14 mouse cellular contexts compared by ENCODE assay signal in genomic region chr9:69459876-69460275, GRCm38 (mm10). TPM values are rescaled to one million over a fixed set of nuclear protein-coding genes. Genes with fewer than 3 reads are reported as not detected.
DNase-seq lines count a peak whose midpoint lies in the region; ATAC-seq and TF ChIP-seq lines count a peak whose summit lies in the region.
"Had no signal": no experiment of that assay in that cellular context is flagged by ENCODE, and none has a peak within 500 bp of the region (broad histone marks: within the 10 kb centered on the region; RNA-seq: fewer than 3 reads in every experiment).

No protein-coding gene starts in this region.

- no peak for ATAC-seq in heart, embryonic 13.5 days (ENCODE audit: extremely low read depth, insufficient number of reproducible peaks, low FRiP score, low TSS enrichment)
- ATAC-seq in lung, embryonic 16.5 days (ENCODE audit: low read depth), result no peak
- ATAC-seq in limb, embryonic 12.5 days (ENCODE audit: insufficient number of reproducible peaks, insufficient read depth, low FRiP score, low TSS enrichment, low read depth), result no peak
- ATAC-seq: forebrain, embryonic 15.5 days had no signal

- H3K4me3 ChIP-seq in heart, embryonic 13.5 days, result no peak overlapping the region
- H3K4me3 ChIP-seq in lung, embryonic 16.5 days (ENCODE audit: low read length), result no peak overlapping the region
- no peak overlapping the region for H3K4me3 ChIP-seq in limb, embryonic 12.5 days (replicated peaks)
- H3K4me3 ChIP-seq in cerebellum, adult 2 months (replicated peaks; ENCODE audit: insufficient read depth, low read depth, low read length), result no peak overlapping the region
- H3K4me3 ChIP-seq: forebrain, embryonic 15.5 days; liver, embryonic 15.5 days; megakaryocyte, embryonic 14.5 days had no signal

- peaks cover 44% of the 10 kb centered on the region for H3K36me3 ChIP-seq in heart, embryonic 13.5 days
- H3K36me3 ChIP-seq in lung, embryonic 16.5 days (ENCODE audit: control insufficient read depth, insufficient read depth, low read length), result peaks cover 15% of the 10 kb centered on the region
- no peaks in the 10 kb centered on the region; the same call in 1 of the 2 replicates for H3K36me3 ChIP-seq in limb, embryonic 12.5 days
- H3K36me3 ChIP-seq: forebrain, embryonic 15.5 days; liver, embryonic 15.5 days had no signal

- H3K4me2 ChIP-seq in heart, embryonic 13.5 days, result no peak overlapping the region
- H3K4me2 ChIP-seq in lung, embryonic 16.5 days (ENCODE audit: low read depth, low read length), result no peak overlapping the region
- no peak overlapping the region for H3K4me2 ChIP-seq in limb, embryonic 12.5 days
- H3K4me2 ChIP-seq: forebrain, embryonic 15.5 days; liver, embryonic 15.5 days had no signal

- 81% methylated on average over 7 of the region's 7 CpGs for WGBS in heart, embryonic 13.5 days
- WGBS in lung, embryonic 16.5 days, result 72% methylated on average over 7 of the region's 7 CpGs
- WGBS in limb, embryonic 12.5 days, result 85% methylated on average over 7 of the region's 7 CpGs
- WGBS in cerebellum, adult 2 months, result 93% methylated on average over 7 of the region's 7 CpGs

- no peaks in the 10 kb centered on the region for H3K27me3 ChIP-seq in heart, embryonic 13.5 days (replicated peaks)
- H3K27me3 ChIP-seq in lung, embryonic 16.5 days (ENCODE audit: control insufficient read depth, insufficient read depth, low read depth, low read length), result no peaks in the 10 kb centered on the region
- H3K27me3 ChIP-seq in limb, embryonic 12.5 days, result no peaks in the 10 kb centered on the region
- no peaks in the 10 kb centered on the region for H3K27me3 ChIP-seq in cerebellum, adult 2 months (ENCODE audit: control insufficient read depth, insufficient read depth, low read length)
- H3K27me3 ChIP-seq: forebrain, embryonic 15.5 days had no signal

- no peak for DNase-seq in heart, postnatal 4 days
- DNase-seq in lung, postnatal 10 days, result no peak
- no peak for DNase-seq in urinary bladder, postnatal 36 days (ENCODE audit: low spot score in 2 of 2)
- no peak for DNase-seq in cerebellum, adult 2 months
- DNase-seq in right cerebral cortex, postnatal 25 days, result no peak
- DNase-seq: adrenal gland, postnatal 10 days; cerebellum, postnatal 25 days; right cerebral cortex, adult 18-20 months had no signal

- H3K4me1 ChIP-seq in heart, embryonic 13.5 days, result peaks cover 69% of the 10 kb centered on the region
- peaks cover 58% of the 10 kb centered on the region for H3K4me1 ChIP-seq in lung, embryonic 16.5 days (replicated peaks; ENCODE audit: control insufficient read depth, insufficient read depth, low read length)
- H3K4me1 ChIP-seq in limb, embryonic 12.5 days (replicated peaks), result peaks cover 55% of the 10 kb centered on the region
- H3K4me1 ChIP-seq in cerebellum, adult 2 months (ENCODE audit: control insufficient read depth, insufficient read depth, low read length), result no peaks in the 10 kb centered on the region; the same call in 1 of the 2 replicates

- no peaks in the 10 kb centered on the region for H3K9me3 ChIP-seq in heart, embryonic 13.5 days
- no peaks in the 10 kb centered on the region for H3K9me3 ChIP-seq in lung, embryonic 16.5 days (ENCODE audit: control insufficient read depth, low read length)
- H3K9me3 ChIP-seq in limb, embryonic 12.5 days, result no peaks in the 10 kb centered on the region
- H3K9me3 ChIP-seq: forebrain, embryonic 15.5 days; liver, embryonic 15.5 days had no signal

- H3K27ac ChIP-seq in heart, embryonic 13.5 days (replicated peaks), result 0 out of 2 replicates have a peak overlapping the region, but pooled peaks have one; percentile 88
- peak overlapping the region; percentile 82 for H3K27ac ChIP-seq in lung, embryonic 16.5 days (ENCODE audit: low read length)
- H3K27ac ChIP-seq in limb, embryonic 12.5 days, result peak overlapping the region; percentile 90
- no peak overlapping the region for H3K27ac ChIP-seq in cerebellum, adult 2 months (ENCODE audit: insufficient read depth, low read length)
- H3K27ac ChIP-seq: forebrain, embryonic 15.5 days; liver, embryonic 15.5 days had no signal

- no peak overlapping the region for H3K9ac ChIP-seq in heart, embryonic 13.5 days
- H3K9ac ChIP-seq in lung, embryonic 16.5 days (ENCODE audit: low read length), result no peak overlapping the region
- no peak overlapping the region for H3K9ac ChIP-seq in limb, embryonic 12.5 days (replicated peaks)
- H3K9ac ChIP-seq: forebrain, embryonic 15.5 days; liver, embryonic 15.5 days had no signal

- no peak for TF ChIP-seq POLR2A in cerebellum, adult 2 months (IDR thresholded peaks at IDR 0.05; ENCODE audit: borderline replicate concordance, insufficient read depth, low read length)

- TF ChIP-seq CTCF in cerebellum, adult 2 months (IDR thresholded peaks at IDR 0.05; ENCODE audit: borderline replicate concordance, insufficient read depth, low read depth, low read length), result no peak

RNA-seq across cellular contexts. Expression of gene Anxa2, which starts 6.5 kb away (rescaled TPM):
- 450 and 490 TPM in 2 replicates for polyA plus RNA-seq in heart, embryonic 13.5 days (2015; fragmentation: Nextera tagmentation; extraction: Ambion mirVana)
- total RNA-seq in heart, postnatal 4 days (2021), result 100 to 1,000 TPM; 251 to 268 TPM
- 973 and 1,115 TPM in 2 replicates for polyA plus RNA-seq in lung, embryonic 16.5 days (2015; fragmentation: Nextera tagmentation; extraction: Ambion mirVana)
- polyA plus RNA-seq in limb, embryonic 12.5 days (2016; fragmentation: Nextera tagmentation; extraction: Ambion mirVana), result 261 and 301 TPM in 2 replicates
- polyA plus RNA-seq in cerebellum, adult 2 months (2012; rRNA removed), result 27.8 and 29.1 TPM in 2 replicates
